In the genomic region with DNA sequence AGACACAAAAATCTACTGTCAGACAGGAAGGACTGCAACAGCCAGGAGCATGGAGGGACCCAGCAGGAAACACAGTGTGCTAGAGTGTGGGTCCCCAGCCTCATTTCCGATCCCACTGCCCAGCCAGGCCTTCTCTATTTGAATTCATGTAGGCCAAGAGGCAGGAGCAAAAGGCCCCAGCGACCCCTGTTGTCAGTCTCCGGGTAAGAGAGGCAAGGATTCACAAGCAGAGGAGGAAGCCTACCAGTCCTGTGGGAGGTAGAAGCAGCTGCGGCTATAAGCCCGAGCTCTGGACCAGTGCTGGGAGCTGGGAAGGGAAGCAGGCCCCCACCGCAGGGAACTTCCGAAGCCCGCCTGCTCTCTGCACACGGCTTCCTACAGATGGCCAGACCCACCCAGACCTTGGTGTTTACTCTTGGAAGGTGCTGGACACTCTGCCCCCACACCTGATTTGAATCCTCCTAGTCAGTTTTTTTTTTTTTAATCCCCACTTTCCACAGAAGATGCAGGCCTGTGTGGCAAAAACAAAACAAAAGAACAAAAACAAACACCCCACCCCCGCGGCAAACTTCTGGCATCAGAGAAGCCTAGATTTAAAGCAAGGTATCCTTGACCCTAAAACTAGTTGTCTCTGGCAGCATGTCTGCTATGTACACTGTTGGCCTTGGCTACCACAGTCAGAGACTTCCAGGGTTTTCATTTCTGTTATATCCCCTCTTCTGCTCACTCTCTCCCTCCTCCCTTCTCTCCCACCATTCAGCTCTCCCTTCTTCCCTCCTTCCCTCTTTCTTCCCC, we compare ENCODE assay signal across 10 mouse cellular contexts.
DNase-seq lines count a peak whose midpoint lies in the region; ATAC-seq lines count a peak whose summit lies in the region.
"Had no signal": no experiment of that assay in that cellular context is flagged by ENCODE, and none has a peak within 500 bp of the region (broad histone marks: within the 10 kb centered on the region; RNA-seq: fewer than 3 reads in every experiment).

No protein-coding gene starts in this region.

- H3K9ac ChIP-seq in forebrain, embryonic 11.5 days (ENCODE audit: low read length), result peak overlapping the region; percentile 14; the same call in 1 of the 2 replicates
- no peak overlapping the region for H3K9ac ChIP-seq in forebrain, embryonic 15.5 days (replicated peaks)
- 0 out of 2 replicates have a peak overlapping the region, but pooled peaks have one; percentile 2 for H3K9ac ChIP-seq in midbrain, embryonic 11.5 days (ENCODE audit: low read length)
- no peak overlapping the region for H3K9ac ChIP-seq in kidney, embryonic 15.5 days
- H3K9ac ChIP-seq: embryonic facial prominence, embryonic 12.5 days had no signal

- H3K4me3 ChIP-seq in forebrain, embryonic 11.5 days (ENCODE audit: low read depth, low read length), result no peak overlapping the region
- H3K4me3 ChIP-seq in forebrain, embryonic 15.5 days, result no peak overlapping the region
- no peak overlapping the region for H3K4me3 ChIP-seq in midbrain, embryonic 11.5 days (ENCODE audit: low read depth, low read length)
- no peak overlapping the region for H3K4me3 ChIP-seq in kidney, embryonic 15.5 days (replicated peaks)
- H3K4me3 ChIP-seq: embryonic facial prominence, embryonic 12.5 days had no signal

- no peaks in the 10 kb centered on the region for H3K9me3 ChIP-seq in forebrain, embryonic 11.5 days (ENCODE audit: control insufficient read depth, low read length)
- H3K9me3 ChIP-seq in forebrain, embryonic 15.5 days, result no peaks in the 10 kb centered on the region
- H3K9me3 ChIP-seq in midbrain, embryonic 11.5 days (ENCODE audit: control insufficient read depth, low read length), result no peaks in the 10 kb centered on the region
- no peaks in the 10 kb centered on the region for H3K9me3 ChIP-seq in kidney, embryonic 15.5 days (replicated peaks)
- H3K9me3 ChIP-seq: embryonic facial prominence, embryonic 12.5 days had no signal

- no peaks in the 10 kb centered on the region for H3K36me3 ChIP-seq in forebrain, embryonic 11.5 days (ENCODE audit: control insufficient read depth, insufficient read depth, low read length)
- no peaks in the 10 kb centered on the region for H3K36me3 ChIP-seq in forebrain, embryonic 15.5 days
- H3K36me3 ChIP-seq in midbrain, embryonic 11.5 days (ENCODE audit: control insufficient read depth, insufficient read depth, low read length), result no peaks in the 10 kb centered on the region
- H3K36me3 ChIP-seq in kidney, embryonic 15.5 days, result no peaks in the 10 kb centered on the region
- H3K36me3 ChIP-seq: embryonic facial prominence, embryonic 12.5 days had no signal

- no peak for ATAC-seq in forebrain, embryonic 11.5 days (replicated peaks; ENCODE audit: low FRiP score)
- ATAC-seq in forebrain, embryonic 15.5 days (replicated peaks), result no peak
- 0 out of 2 replicates have a peak, but pooled peaks have one; percentile 52 for ATAC-seq in midbrain, embryonic 11.5 days (ENCODE audit: low FRiP score)
- ATAC-seq in activated CD4-positive, CD25-positive, alpha-beta regulatory T cell, adult 4 months, result no peak
- no peak for ATAC-seq in kidney, embryonic 15.5 days (replicated peaks; ENCODE audit: low FRiP score)

- DNase-seq in forebrain, embryonic 11.5 days (ENCODE audit: low spot score), result peak; percentile 60
- peak; percentile 31 for DNase-seq in R1 (ENCODE audit: low read depth, low spot score)
- peak; percentile 54 for DNase-seq in embryo, embryonic 11 days
- DNase-seq in midbrain, embryonic 11.5 days (ENCODE audit: low spot score, missing footprints), result peak; percentile 92
- DNase-seq in urinary bladder, adult 18-20 months (ENCODE audit: low spot score in 2 of 2), result no peak
- DNase-seq: B cell, adult 2 months had no signal

- no peak overlapping the region for H3K27ac ChIP-seq in forebrain, embryonic 11.5 days (ENCODE audit: low read depth, low read length)
- no peak overlapping the region for H3K27ac ChIP-seq in forebrain, embryonic 15.5 days (replicated peaks)
- H3K27ac ChIP-seq in midbrain, embryonic 11.5 days (ENCODE audit: low read depth, low read length), result no peak overlapping the region
- no peak overlapping the region for H3K27ac ChIP-seq in kidney, embryonic 15.5 days
- H3K27ac ChIP-seq: embryonic facial prominence, embryonic 12.5 days had no signal

- 19% methylated on average over 11 of the region's 11 CpGs for WGBS in forebrain, embryonic 11.5 days
- 24% methylated on average over 11 of the region's 11 CpGs for WGBS in forebrain, embryonic 15.5 days
- WGBS in midbrain, embryonic 11.5 days, result 16% methylated on average over 11 of the region's 11 CpGs
- 35% methylated on average over 11 of the region's 11 CpGs for WGBS in kidney, embryonic 15.5 days

- H3K27me3 ChIP-seq in forebrain, embryonic 11.5 days (ENCODE audit: control insufficient read depth, insufficient read depth, low read length), result no peaks in the 10 kb centered on the region
- no peaks in the 10 kb centered on the region for H3K27me3 ChIP-seq in forebrain, embryonic 15.5 days
- H3K27me3 ChIP-seq in midbrain, embryonic 11.5 days (ENCODE audit: control insufficient read depth, insufficient read depth, low read length), result no peaks in the 10 kb centered on the region
- H3K27me3 ChIP-seq in kidney, embryonic 15.5 days, result no peaks in the 10 kb centered on the region; the same call in 1 of the 2 replicates
- H3K27me3 ChIP-seq: embryonic facial prominence, embryonic 12.5 days had no signal

- H3K4me2 ChIP-seq in forebrain, embryonic 11.5 days (ENCODE audit: low read depth, low read length, severe bottlenecking), result no peak overlapping the region
- H3K4me2 ChIP-seq in forebrain, embryonic 15.5 days (replicated peaks), result no peak overlapping the region
- no peak overlapping the region for H3K4me2 ChIP-seq in midbrain, embryonic 11.5 days
- no peak overlapping the region for H3K4me2 ChIP-seq in kidney, embryonic 15.5 days
- H3K4me2 ChIP-seq: embryonic facial prominence, embryonic 12.5 days had no signal

- H3K4me1 ChIP-seq in forebrain, embryonic 11.5 days (replicated peaks; ENCODE audit: control insufficient read depth, insufficient read depth, low read length), result peaks cover 10% of the 10 kb centered on the region
- H3K4me1 ChIP-seq in forebrain, embryonic 15.5 days, result peaks cover 6% of the 10 kb centered on the region; the same call in 1 of the 2 replicates
- H3K4me1 ChIP-seq in midbrain, embryonic 11.5 days (ENCODE audit: control insufficient read depth, insufficient read depth, low read length), result peaks cover 10% of the 10 kb centered on the region
- H3K4me1 ChIP-seq in kidney, embryonic 15.5 days, result 0 out of 2 replicates have a peak, but pooled peaks cover 4% of the 10 kb centered on the region

Comparison
In these comparisons a context has a peak if more than half of its experiments do, and no peak if none do; other contexts are left out.
1. H3K9ac ChIP-seq: peak in forebrain, embryonic 11.5 days (single experiment) and midbrain, embryonic 11.5 days (single experiment); none in forebrain, embryonic 15.5 days (single experiment) and kidney, embryonic 15.5 days (single experiment).
2. DNase-seq: peak in forebrain, embryonic 11.5 days (single experiment), R1 (single experiment), embryo, embryonic 11 days (single experiment) and midbrain, embryonic 11.5 days (single experiment); none in urinary bladder, adult 18-20 months (0 of 2).